In the genomic region with DNA sequence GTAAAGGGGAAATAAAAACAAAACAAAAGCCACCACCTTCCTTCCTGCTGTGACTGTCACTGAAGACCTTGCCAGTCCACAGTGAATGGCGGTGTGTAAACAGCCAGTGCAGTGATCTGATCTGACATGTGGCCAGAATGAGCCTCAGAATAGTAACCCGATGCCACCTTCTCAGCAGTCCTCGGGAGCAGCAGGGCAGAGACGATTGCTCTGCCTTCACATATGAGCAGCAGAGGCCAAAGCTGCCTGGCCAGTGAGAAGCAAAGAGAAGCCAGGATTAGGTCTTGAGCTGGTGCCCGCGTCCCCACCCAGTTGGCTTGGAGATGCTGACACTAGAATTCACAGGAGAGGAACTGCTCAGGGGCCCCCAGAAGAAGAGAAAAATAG, we compare ENCODE assay signal across 15 mouse cellular contexts. TPM values are rescaled to one million over a fixed set of nuclear protein-coding genes. Genes with fewer than 3 reads are reported as not detected.
A peak's percentile ranks its signal among the peaks of the same experiment; 100 is the strongest.
DNase-seq lines count a peak whose midpoint lies in the region; ATAC-seq lines count a peak whose summit lies in the region.
"Had no signal": no experiment of that assay in that cellular context is flagged by ENCODE, and none has a peak within 500 bp of the region (broad histone marks: within the 10 kb centered on the region; RNA-seq: fewer than 3 reads in every experiment).

No protein-coding gene starts in this region.

- peaks cover 57% of the 10 kb centered on the region for H3K4me1 ChIP-seq in hindbrain, embryonic 13.5 days (replicated peaks)
- peaks cover 14% of the 10 kb centered on the region; the same call in 1 of the 2 replicates for H3K4me1 ChIP-seq in hindbrain, embryonic 14.5 days (replicated peaks; ENCODE audit: control insufficient read depth, insufficient read depth, low read length)
- H3K4me1 ChIP-seq: heart, embryonic 10.5 days had no signal

- H3K9ac ChIP-seq in hindbrain, embryonic 13.5 days, result no peak overlapping the region
- H3K9ac ChIP-seq in hindbrain, embryonic 14.5 days, result no peak overlapping the region
- H3K9ac ChIP-seq: midbrain, embryonic 12.5 days; neural tube, embryonic 12.5 days had no signal

- H3K27ac ChIP-seq in hindbrain, embryonic 13.5 days, result peak overlapping the region; percentile 53; the same call in 1 of the 2 replicates
- no peak overlapping the region for H3K27ac ChIP-seq in hindbrain, embryonic 14.5 days
- H3K27ac ChIP-seq: heart, embryonic 10.5 days; neural tube, embryonic 12.5 days; stomach, postnatal 0 days had no signal

- H3K9me3 ChIP-seq in hindbrain, embryonic 13.5 days, result no peaks in the 10 kb centered on the region
- no peaks in the 10 kb centered on the region for H3K9me3 ChIP-seq in hindbrain, embryonic 14.5 days (ENCODE audit: control insufficient read depth, low read length)
- H3K9me3 ChIP-seq: heart, embryonic 10.5 days; midbrain, embryonic 12.5 days; neural tube, embryonic 12.5 days had no signal

- H3K4me3 ChIP-seq in hindbrain, embryonic 13.5 days, result no peak overlapping the region
- no peak overlapping the region for H3K4me3 ChIP-seq in hindbrain, embryonic 14.5 days (replicated peaks; ENCODE audit: low read length)
- H3K4me3 ChIP-seq: heart, embryonic 10.5 days; midbrain, embryonic 12.5 days; neural tube, embryonic 12.5 days had no signal

- peak; percentile 75 to 81 for DNase-seq in cerebellum, postnatal 10 days
- no peak for DNase-seq in hindbrain, embryonic 14.5 days (ENCODE audit: low spot score)
- peak; percentile 71 for DNase-seq in 416B (ENCODE audit: low read depth)
- peak; percentile 33 for DNase-seq in lung, postnatal 10 days
- DNase-seq in layer of hippocampus, adult 18-20 months (ENCODE audit: low spot score in 2 of 2), result no peak
- no peak for DNase-seq in heart, adult 8-10 months (ENCODE audit: low spot score)
- DNase-seq: adrenal gland, postnatal 14 days; right cerebral cortex, postnatal 4 days had no signal

- no peaks in the 10 kb centered on the region for H3K27me3 ChIP-seq in hindbrain, embryonic 13.5 days
- H3K27me3 ChIP-seq in hindbrain, embryonic 14.5 days (ENCODE audit: control insufficient read depth, insufficient read depth, low read length), result no peaks in the 10 kb centered on the region

- WGBS in hindbrain, embryonic 13.5 days, result 39% methylated on average over 6 of the region's 6 CpGs
- WGBS in hindbrain, embryonic 14.5 days, result 39% methylated on average over 6 of the region's 6 CpGs

- no peak overlapping the region for H3K4me2 ChIP-seq in hindbrain, embryonic 13.5 days
- H3K4me2 ChIP-seq in hindbrain, embryonic 14.5 days (replicated peaks), result no peak overlapping the region
- H3K4me2 ChIP-seq: midbrain, embryonic 12.5 days; neural tube, embryonic 12.5 days had no signal

- no peak for ATAC-seq in cerebellum, adult (ENCODE audit: insufficient number of reproducible peaks, low FRiP score, low TSS enrichment)
- no peak for ATAC-seq in hindbrain, embryonic 13.5 days (ENCODE audit: low FRiP score)
- no peak for ATAC-seq in hindbrain, embryonic 14.5 days (ENCODE audit: low FRiP score)
- ATAC-seq: intestine, embryonic 16.5 days had no signal

- no peaks in the 10 kb centered on the region for H3K36me3 ChIP-seq in hindbrain, embryonic 13.5 days
- no peaks in the 10 kb centered on the region for H3K36me3 ChIP-seq in hindbrain, embryonic 14.5 days (replicated peaks; ENCODE audit: control insufficient read depth, insufficient read depth)
- H3K36me3 ChIP-seq: heart, embryonic 10.5 days; midbrain, embryonic 12.5 days; neural tube, embryonic 12.5 days had no signal

RNA-seq across cellular contexts. Expression of gene Enho, which starts 29.5 kb away (rescaled TPM):
- polyA plus RNA-seq in hindbrain, embryonic 13.5 days (2015; fragmentation: Nextera tagmentation; extraction: Ambion mirVana), result 92.0 and 95.2 TPM in 2 replicates
- polyA plus RNA-seq in hindbrain, embryonic 14.5 days (2014; fragmentation: Nextera tagmentation; extraction: Ambion mirVana), result 127 and 130 TPM in 2 replicates
- total RNA-seq in layer of hippocampus, adult 18-20 months (2021), result 10 to 100 TPM; 61.9 to 65.0 TPM
- 10 to 100 TPM in 2 of 4 experiments, 1 to 10 TPM in 2; 8.9 to 13.9 (median 11.1) TPM for total RNA-seq in heart, adult 8-10 months (2022)

RNA-seq across cellular contexts. Expression of gene Dnaic1, which starts 41.0 kb away (rescaled TPM):
- 3.2 and 5.0 TPM in 2 replicates for polyA plus RNA-seq in hindbrain, embryonic 13.5 days (2015; fragmentation: Nextera tagmentation; extraction: Ambion mirVana)
- 2.0 and 2.3 TPM in 2 replicates for polyA plus RNA-seq in hindbrain, embryonic 14.5 days (2014; fragmentation: Nextera tagmentation; extraction: Ambion mirVana)
- total RNA-seq in layer of hippocampus, adult 18-20 months (2021), result 1 to 10 TPM; 7.8 to 9.0 TPM
- 1 to 10 TPM; 1.7 to 6.2 (median 3.5) TPM for total RNA-seq in heart, adult 8-10 months (2022)

RNA-seq across cellular contexts. Expression of gene Fam219a, which starts 41.2 kb away (rescaled TPM):
- polyA plus RNA-seq in hindbrain, embryonic 13.5 days (2015; fragmentation: Nextera tagmentation; extraction: Ambion mirVana), result 16.7 and 18.1 TPM in 2 replicates
- polyA plus RNA-seq in hindbrain, embryonic 14.5 days (2014; fragmentation: Nextera tagmentation; extraction: Ambion mirVana), result 20.0 and 23.5 TPM in 2 replicates
- 100 to 1,000 TPM; 159 to 163 TPM for total RNA-seq in layer of hippocampus, adult 18-20 months (2021)
- 10 to 100 TPM; 12.3 to 16.5 (median 14.1) TPM for total RNA-seq in heart, adult 8-10 months (2022)

Comparison
In these comparisons a context has a peak if more than half of its experiments do, and no peak if none do; other contexts are left out.
1. DNase-seq: peak in cerebellum, postnatal 10 days (2 of 2), 416B (single experiment) and lung, postnatal 10 days (single experiment); none in hindbrain, embryonic 14.5 days (single experiment), layer of hippocampus, adult 18-20 months (0 of 2) and heart, adult 8-10 months (single experiment).
2. RNA of gene Enho, which starts 29.5 kb away (total RNA-seq): 61.9 to 65.0 TPM in layer of hippocampus, adult 18-20 months; 8.9 to 13.9 TPM in heart, adult 8-10 months; every median in the first group is over 4 times any median in the second.
3. RNA of gene Fam219a, which starts 41.2 kb away (total RNA-seq): 159 to 163 TPM in layer of hippocampus, adult 18-20 months; 12.3 to 16.5 TPM in heart, adult 8-10 months; every median in the first group is over 4 times any median in the second.